Mouse (Mus musculus) olfactory bulb, adult 2 months (tissue): Measurements from ENCODE around the gene Wfdc2. TPM values are rescaled to one million over a fixed set of nuclear protein-coding genes. Genes with fewer than 3 reads are reported as not detected.

Experiments
- H3K27ac ChIP-seq: fragments of 200-500 bp; 2 replicates; pipeline ENCODE4 v1.5.1; 2012; ENCODE audit warnings: low read depth, low read length; ENCODE audit not compliant: insufficient read depth
- H3K4me1 ChIP-seq: fragments of 200-500 bp; 2 replicates; pipeline ENCODE4 v1.6.1; 2012; ENCODE audit warnings: low read length; ENCODE audit not compliant: control insufficient read depth, insufficient read depth
- H3K4me3 ChIP-seq: fragments of 200-500 bp; 2 replicates; pipeline ENCODE4 v1.5.1; 2012; ENCODE audit warnings: mild to moderate bottlenecking, low read depth, low read length, moderate library complexity; ENCODE audit not compliant: insufficient read depth
- CTCF ChIP-seq: fragments of 200-500 bp; IDR thresholded peaks from 2 replicates; pipeline ENCODE4 v1.5.1; 2012; ENCODE audit warnings: low read depth, mild to moderate bottlenecking, low read length, moderate library complexity; ENCODE audit not compliant: insufficient read depth
- POLR2A ChIP-seq: fragments of 200-500 bp; IDR thresholded peaks from 2 replicates; pipeline ENCODE4 v1.6.1; 2012; ENCODE audit warnings: mild to moderate bottlenecking, low read depth, low read length, moderate library complexity; ENCODE audit not compliant: insufficient read depth
- WGBS: fragments of 180-500 bp; shearing (Covaris S2); methylation state at CpG from one replicate; pipeline ENCODE4 v1.1.7; 2018; 5-methylcytosine and 5-hydroxymethylcytosine counted together
- polyA plus RNA-seq: library from polyadenylated mRNA; stranded (reverse); fragments of >200 nt; gene quantifications from 2 replicates; pipeline ENCODE4 v1.2.4, GENCODE M21; 2012; ENCODE audit warnings: low replicate concordance; ENCODE audit not compliant: missing spikeins, insufficient read depth, insufficient read length

Gene Wfdc2
- polyA plus RNA-seq, 1 experiment: not detected

- 26% methylated on average over 3 of the region's 3 CpGs for WGBS
- Histone ChIP-seq H3K27ac (no peak overlapping the region), H3K4me1 (peaks cover 3% of the 10 kb centered on the region), H3K4me3 (no peak overlapping the region)
- TF ChIP-seq POLR2A: no peak
- TF ChIP-seq CTCF: 0 out of 2 replicates have a peak, but pooled peaks have one; percentile 20
These were observed 41.4 kb upstream of the Wfdc2 start for GRCm38 (mm10) chr2:164520782-164521181.

GRCm38 (mm10) chr2:164521841-164522240, 40.4 kb upstream of the Wfdc2 start:
- TF ChIP-seq POLR2A (no peak), CTCF (no peak)
- H3K4me3 ChIP-seq: no peak overlapping the region
- peaks cover 3% of the 10 kb centered on the region for H3K4me1 ChIP-seq
- H3K27ac ChIP-seq: no peak overlapping the region
- WGBS: 6% methylated on average over 11 of the region's 11 CpGs

DNA sequence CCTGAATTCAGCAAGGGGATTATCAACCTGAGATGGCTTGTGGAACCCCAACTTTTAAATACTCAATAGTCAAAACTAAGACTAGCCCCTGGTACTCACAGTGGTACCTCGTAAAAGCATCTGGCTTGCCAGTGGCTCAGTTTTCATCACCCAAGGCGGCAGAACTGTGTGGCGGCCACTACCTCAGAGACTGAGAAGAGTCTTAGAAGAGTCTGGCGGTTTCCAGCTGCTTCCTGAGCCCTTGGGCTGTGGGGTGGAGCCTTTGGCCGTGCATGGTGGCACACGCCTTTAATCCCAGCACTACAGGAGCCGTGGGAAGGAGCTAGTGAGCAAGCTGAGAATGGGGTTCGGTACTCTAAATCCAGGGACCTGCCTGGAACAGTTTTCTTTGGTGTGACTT, 39.9 kb upstream of the Wfdc2 start:
- H3K27ac ChIP-seq: no peak overlapping the region
- H3K4me1 ChIP-seq: peaks cover 3% of the 10 kb centered on the region
- no peak overlapping the region for H3K4me3 ChIP-seq
- TF ChIP-seq CTCF (no peak), POLR2A (no peak)
- WGBS: 27% methylated on average over 8 of the region's 8 CpGs

DNA sequence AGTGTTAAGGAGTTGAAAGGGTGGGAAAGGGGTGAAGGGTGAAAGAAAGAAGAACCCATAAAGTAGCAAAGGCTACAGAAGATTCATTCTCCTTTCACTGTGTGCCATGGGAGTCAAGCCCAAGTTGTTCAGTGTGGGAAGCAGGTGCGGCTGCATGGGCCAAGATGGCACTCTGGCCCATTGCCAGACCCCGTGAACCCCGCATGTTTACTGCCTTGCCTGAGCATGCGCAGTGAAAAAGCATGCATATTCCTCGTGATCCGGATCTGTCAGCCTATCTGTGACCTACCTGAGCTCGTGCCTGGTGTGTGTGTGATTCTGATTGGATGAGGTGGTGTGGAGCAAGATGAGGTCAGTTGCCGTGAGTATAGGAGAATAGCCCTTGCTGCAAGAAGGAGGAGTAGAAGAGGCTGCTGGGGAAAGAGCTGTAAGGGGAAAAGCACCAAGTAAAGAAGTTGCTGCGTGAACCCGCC, 38.9 kb upstream of the Wfdc2 start:
- Histone ChIP-seq H3K27ac (no peak overlapping the region), H3K4me3 (no peak overlapping the region), H3K4me1 (peaks cover 3% of the 10 kb centered on the region)
- TF ChIP-seq POLR2A (no peak), CTCF (no peak)
- 76% methylated on average over 10 of the region's 10 CpGs for WGBS

GRCm38 (mm10) chr2:164528557-164528956, 33.7 kb upstream of the Wfdc2 start:
- no peak for TF ChIP-seq POLR2A
- TF ChIP-seq CTCF: no peak
- WGBS: 66% methylated on average over 5 of the region's 5 CpGs
- no peaks in the 10 kb centered on the region for H3K4me1 ChIP-seq
- no peak overlapping the region for H3K4me3 ChIP-seq
- H3K27ac ChIP-seq: no peak overlapping the region

DNA sequence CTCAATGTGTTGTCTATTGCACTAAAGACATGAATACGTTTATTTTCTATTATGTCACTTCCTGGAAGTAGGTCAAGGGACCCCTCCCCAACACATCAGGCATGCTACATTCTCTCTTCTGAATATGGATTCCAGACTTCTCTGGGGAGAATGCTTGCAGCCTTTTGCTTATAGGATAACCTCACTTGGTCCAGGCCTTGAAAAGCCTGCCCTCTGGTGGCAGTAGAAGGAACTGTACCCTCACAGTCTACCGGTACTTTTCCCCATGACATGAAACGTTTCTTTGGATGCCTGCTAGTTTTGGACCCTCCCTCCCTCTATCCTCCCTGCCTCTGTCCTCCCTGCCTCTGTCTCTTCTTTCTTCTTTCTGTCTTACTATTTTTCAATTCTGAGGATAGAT, 31.0 kb upstream of the Wfdc2 start:
- Histone ChIP-seq H3K4me1 (no peaks in the 10 kb centered on the region), H3K4me3 (no peak overlapping the region), H3K27ac (no peak overlapping the region)
- 3% methylated on average over 3 of the region's 3 CpGs for WGBS
- TF ChIP-seq CTCF: no peak
- TF ChIP-seq POLR2A: no peak

DNA sequence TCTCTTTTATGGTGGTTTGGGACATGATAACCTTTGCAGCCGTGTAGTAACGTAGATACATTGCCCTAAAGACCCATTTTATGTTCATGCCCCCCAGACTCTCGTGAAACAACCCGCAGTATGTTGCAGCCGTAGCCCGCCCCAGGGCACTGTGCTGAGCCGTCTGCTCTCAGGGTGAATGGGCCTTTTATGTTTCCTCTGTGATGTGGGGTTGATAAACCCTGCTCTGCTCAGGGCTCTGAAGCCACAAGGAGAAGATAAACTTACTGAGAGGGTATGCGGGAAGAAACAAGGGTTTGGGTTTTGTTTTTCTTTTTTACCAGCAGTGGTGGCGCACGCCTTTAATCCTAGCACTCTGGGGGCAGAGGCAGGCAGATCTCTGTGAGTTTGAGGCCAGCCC, 27.9 kb upstream of the Wfdc2 start:
- no peaks in the 10 kb centered on the region for H3K4me1 ChIP-seq
- no peak overlapping the region for H3K4me3 ChIP-seq
- no peak overlapping the region for H3K27ac ChIP-seq
- TF ChIP-seq POLR2A: no peak
- TF ChIP-seq CTCF: no peak
- WGBS: 80% methylated on average over 10 of the region's 10 CpGs

DNA sequence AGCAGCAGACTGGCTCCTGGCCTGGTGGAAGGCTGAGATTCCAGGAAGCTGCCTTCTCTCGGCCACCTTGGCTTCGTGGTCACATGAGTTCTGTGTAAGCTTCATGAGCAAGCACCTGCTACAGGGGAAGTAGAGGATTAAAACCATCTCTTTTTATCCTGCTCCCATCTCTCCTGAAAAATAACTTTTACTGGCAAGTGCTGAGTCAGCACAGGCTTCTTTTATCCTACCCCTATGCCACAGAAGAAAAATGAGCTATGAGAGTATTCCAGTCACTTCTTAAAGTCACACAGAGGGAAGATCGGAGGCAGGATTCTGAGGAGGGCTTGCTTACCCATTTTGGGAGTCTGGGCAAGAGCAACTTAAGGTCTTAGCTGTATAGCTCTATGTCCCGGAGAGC, 25.2 kb upstream of the Wfdc2 start:
- WGBS: 84% methylated on average over 4 of the region's 4 CpGs
- Histone ChIP-seq H3K4me1 (no peaks in the 10 kb centered on the region), H3K4me3 (no peak overlapping the region), H3K27ac (no peak overlapping the region)
- TF ChIP-seq CTCF: no peak

- H3K27ac ChIP-seq: no peak overlapping the region
These were observed 21.4 kb upstream of the Wfdc2 start for GRCm38 (mm10) chr2:164540652-164541427.

More at GRCm38 (mm10) chr2:164540652-164541427, 21.4 kb upstream of the Wfdc2 start:
- no peaks in the 10 kb centered on the region for H3K4me1 ChIP-seq
- WGBS: 36% methylated on average over 8 of the region's 8 CpGs
- TF ChIP-seq CTCF (no peak), POLR2A (no peak)
- H3K4me3 ChIP-seq: no peak overlapping the region
